Mouse (Mus musculus) cerebellum, adult 2 months (tissue): Measurements from ENCODE around the gene Rp2.

Source experiments
- CTCF ChIP-seq: fragments of 200-500 bp; IDR thresholded peaks from 2 replicates; pipeline ENCODE4 v1.5.1; 2011; ENCODE audit warnings: low read depth, mild to moderate bottlenecking, control low read depth, low read length, moderate library complexity, borderline replicate concordance; ENCODE audit not compliant: insufficient read depth
- POLR2A ChIP-seq: fragments of 200-500 bp; IDR thresholded peaks from 2 replicates; pipeline ENCODE4 v1.6.1; 2011; ENCODE audit warnings: low read length, control low read depth, borderline replicate concordance; ENCODE audit not compliant: insufficient read depth

DNA sequence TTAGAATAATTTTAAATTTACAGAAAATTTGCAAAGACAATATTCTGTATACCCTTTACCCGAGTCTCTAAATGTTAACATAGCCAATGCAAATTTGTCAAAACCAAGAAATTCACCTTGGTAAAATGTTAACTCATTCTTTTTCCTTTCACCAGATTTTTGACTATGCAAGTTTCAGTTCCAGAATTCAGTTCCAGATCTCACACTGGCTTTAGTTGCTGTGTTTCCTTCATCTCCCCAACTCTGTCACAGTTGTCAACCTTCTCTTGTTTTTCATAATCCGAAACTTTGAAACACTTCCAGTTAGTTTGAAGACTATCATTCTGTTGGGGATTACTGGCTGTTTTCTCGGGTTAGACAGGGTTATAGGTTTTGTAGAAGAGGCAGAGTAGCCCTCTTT is 22.7 kb downstream of the Rp2 start:
- TF ChIP-seq CTCF (no peak), POLR2A (no peak)
